Mouse (Mus musculus) C2C12 (cell line): ENCODE results near the gene Hyal2.

Experiments used
- CEBPB ChIP-seq: IDR thresholded peaks from one replicate; pipeline ENCODE4 v1.6.1; 2011; ENCODE audit warnings: low read depth, mild to moderate bottlenecking, control low read depth, moderate library complexity
- CTCF ChIP-seq: IDR thresholded peaks from one replicate; pipeline ENCODE4 v1.5.1; 2011; ENCODE audit not compliant: control insufficient read depth, insufficient read depth, insufficient read length
- FOSL1 ChIP-seq: IDR thresholded peaks from one replicate; pipeline ENCODE4 v1.8.0; 2011; ENCODE audit warnings: mild to moderate bottlenecking, low read length; ENCODE audit not compliant: poor library complexity, insufficient read depth, severe bottlenecking
- MAX ChIP-seq: IDR thresholded peaks from one replicate; pipeline ENCODE4 v1.6.1; 2011; ENCODE audit warnings: mild to moderate bottlenecking, control low read depth
- MYOD1 ChIP-seq: IDR thresholded peaks from one replicate; pipeline ENCODE4 v1.6.1; 2011; ENCODE audit warnings: low read depth; ENCODE audit not compliant: control insufficient read depth, insufficient read length
- MYOG ChIP-seq: IDR thresholded peaks from one replicate; pipeline ENCODE4 v1.6.1; 2011; ENCODE audit not compliant: control insufficient read depth, insufficient read length; ENCODE audit errors: extremely low read depth
- USF1 ChIP-seq: IDR thresholded peaks from one replicate; pipeline ENCODE4 v1.6.1; 2011; ENCODE audit warnings: low read depth, mild to moderate bottlenecking, control low read depth, moderate library complexity

GRCm38 (mm10) chr9:107579023-107579900, 11.5 kb downstream of the Hyal2 start:
- TF ChIP-seq CTCF (no peak), CEBPB (no peak), MAX (no peak), USF1 (no peak), MYOG (no peak), FOSL1 (no peak), MYOD1 (no peak)
